Mouse (Mus musculus): Measurements from ENCODE around the gene Clcn3. TPM values are rescaled to one million over a fixed set of nuclear protein-coding genes. Genes with fewer than 3 reads are reported as not detected.
A peak's percentile ranks its signal among the peaks of the same experiment; 100 is the strongest.

Clcn3 gene
- polyA plus RNA-seq, 1 experiment from 2014 or later, result 18.2 TPM

GRCm38 (mm10) chr8:60891757-60892156, 91.3 kb downstream of the Clcn3 start:
- peaks cover 11% of the 10 kb centered on the region for H3K4me1 ChIP-seq (ENCODE audit: control insufficient read depth, insufficient read depth, low read length)
- no peaks in the 10 kb centered on the region for H3K9me3 ChIP-seq (ENCODE audit: control insufficient read depth, low read length)
- H3K4me2 ChIP-seq (ENCODE audit: low read depth, low read length), result peak overlapping the region; percentile 88
- no peaks in the 10 kb centered on the region for H3K27me3 ChIP-seq (replicated peaks; ENCODE audit: control insufficient read depth, insufficient read depth, low read length)
- H3K27ac ChIP-seq (replicated peaks; ENCODE audit: low read depth, low read length), result no peak overlapping the region
- H3K9ac ChIP-seq (ENCODE audit: low read depth, low read length), result no peak overlapping the region
- peaks cover 16% of the 10 kb centered on the region; the same call in 1 of the 2 replicates for H3K36me3 ChIP-seq (ENCODE audit: control insufficient read depth, insufficient read depth, low read length)
- no peak overlapping the region for H3K4me3 ChIP-seq (ENCODE audit: low read depth, low read length)
- DNase-seq (ENCODE audit: low spot score) (no peak), ATAC-seq (ENCODE audit: low read depth) (no peak)
- 87% methylated on average over 4 of the region's 4 CpGs for WGBS

- Histone ChIP-seq H3K4me2 (ENCODE audit: low read depth, low read length) (peak overlapping the region; percentile 88), H3K4me3 (ENCODE audit: low read depth, low read length) (peak overlapping the region; percentile 82), H3K27ac (replicated peaks; ENCODE audit: low read depth, low read length) (no peak overlapping the region), H3K9ac (ENCODE audit: low read depth, low read length) (peak overlapping the region; percentile 82), H3K9me3 (ENCODE audit: control insufficient read depth, low read length) (no peaks in the 10 kb centered on the region), H3K4me1 (ENCODE audit: control insufficient read depth, insufficient read depth, low read length) (peaks cover 11% of the 10 kb centered on the region), H3K27me3 (replicated peaks; ENCODE audit: control insufficient read depth, insufficient read depth, low read length) (no peaks in the 10 kb centered on the region), H3K36me3 (ENCODE audit: control insufficient read depth, insufficient read depth, low read length) (peaks cover 13% of the 10 kb centered on the region; the same call in 1 of the 2 replicates)
- ATAC-seq (ENCODE audit: low read depth) (no peak), DNase-seq (ENCODE audit: low spot score) (no peak)
- WGBS, result 5% methylated on average over 9 of the region's 23 CpGs
Observed at GRCm38 (mm10) chr8:60890520-60890874, 92.6 kb downstream of the Clcn3 start.

GRCm38 (mm10) chr8:60889843-60890519, 93.1 kb downstream of the Clcn3 start, which contains the start of gene Hpf1:
Gene Hpf1, plus strand, starts transcription at chr8:60890418.
- Histone ChIP-seq H3K4me3 (ENCODE audit: low read depth, low read length) (peak within 1 kb of the TSS; percentile 82), H3K4me1 (ENCODE audit: control insufficient read depth, insufficient read depth, low read length) (peaks cover 11% of the 10 kb centered on the region), H3K9me3 (ENCODE audit: control insufficient read depth, low read length) (no peaks in the 10 kb centered on the region), H3K9ac (ENCODE audit: low read depth, low read length) (peak within 1 kb of the TSS; percentile 82), H3K27ac (replicated peaks; ENCODE audit: low read depth, low read length) (no peak within 1 kb of the TSS), H3K36me3 (ENCODE audit: control insufficient read depth, insufficient read depth, low read length) (peaks cover 12% of the 10 kb centered on the region; the same call in 1 of the 2 replicates), H3K4me2 (ENCODE audit: low read depth, low read length) (peak within 1 kb of the TSS; percentile 88), H3K27me3 (replicated peaks; ENCODE audit: control insufficient read depth, insufficient read depth, low read length) (no peaks in the 10 kb centered on the region)
- ATAC-seq (ENCODE audit: low read depth), result peak; percentile 99
- peak; percentile 99 for DNase-seq (ENCODE audit: low spot score)
- WGBS, result 9% methylated on average over 33 of the region's 43 CpGs

- no peak for DNase-seq (ENCODE audit: low spot score)
- peak overlapping the region; percentile 82; the same call in 1 of the 2 replicates for H3K4me3 ChIP-seq (ENCODE audit: low read depth, low read length)
Observed at GRCm38 (mm10) chr8:60889131-60889842, 93.8 kb downstream of the Clcn3 start.

GRCm38 (mm10) chr8:60886736-60887135, 96.4 kb downstream of the Clcn3 start:
- DNase-seq (ENCODE audit: low spot score) (peak; percentile 52), ATAC-seq (ENCODE audit: low read depth) (no peak)
- no peaks in the 10 kb centered on the region for H3K9me3 ChIP-seq (ENCODE audit: control insufficient read depth, low read length)
- WGBS, result 47% methylated on average over 6 of the region's 6 CpGs
- no peaks in the 10 kb centered on the region for H3K36me3 ChIP-seq (ENCODE audit: control insufficient read depth, insufficient read depth, low read length)
- H3K27ac ChIP-seq (replicated peaks; ENCODE audit: low read depth, low read length), result no peak overlapping the region
- H3K4me2 ChIP-seq (ENCODE audit: low read depth, low read length), result no peak overlapping the region
- no peak overlapping the region for H3K9ac ChIP-seq (ENCODE audit: low read depth, low read length)
- no peak overlapping the region for H3K4me3 ChIP-seq (ENCODE audit: low read depth, low read length)
- no peaks in the 10 kb centered on the region for H3K27me3 ChIP-seq (replicated peaks; ENCODE audit: control insufficient read depth, insufficient read depth, low read length)
- peaks cover 10% of the 10 kb centered on the region for H3K4me1 ChIP-seq (ENCODE audit: control insufficient read depth, insufficient read depth, low read length)

More at GRCm38 (mm10) chr8:60889131-60889842, 93.8 kb downstream of the Clcn3 start:
- H3K27me3 ChIP-seq (replicated peaks; ENCODE audit: control insufficient read depth, insufficient read depth, low read length), result no peaks in the 10 kb centered on the region
- ATAC-seq (ENCODE audit: low read depth), result no peak
- peak overlapping the region; percentile 88; the same call in 1 of the 2 replicates for H3K4me2 ChIP-seq (ENCODE audit: low read depth, low read length)
- no peak overlapping the region for H3K9ac ChIP-seq (ENCODE audit: low read depth, low read length)
- peaks cover 5% of the 10 kb centered on the region; the same call in 1 of the 2 replicates for H3K36me3 ChIP-seq (ENCODE audit: control insufficient read depth, insufficient read depth, low read length)
- 77% methylated on average over 11 of the region's 11 CpGs for WGBS
- no peaks in the 10 kb centered on the region for H3K9me3 ChIP-seq (ENCODE audit: control insufficient read depth, low read length)
- H3K4me1 ChIP-seq (ENCODE audit: control insufficient read depth, insufficient read depth, low read length), result peaks cover 11% of the 10 kb centered on the region
- H3K27ac ChIP-seq (replicated peaks; ENCODE audit: low read depth, low read length), result no peak overlapping the region

GRCm38 (mm10) chr8:60883419-60884137, 99.5 kb downstream of the Clcn3 start:
- DNase-seq (ENCODE audit: low spot score) (no peak), ATAC-seq (ENCODE audit: low read depth) (no peak)
- no peaks in the 10 kb centered on the region for H3K27me3 ChIP-seq (replicated peaks; ENCODE audit: control insufficient read depth, insufficient read depth, low read length)
- no peak overlapping the region for H3K4me3 ChIP-seq (ENCODE audit: low read depth, low read length)
- no peak overlapping the region for H3K27ac ChIP-seq (replicated peaks; ENCODE audit: low read depth, low read length)
- no peak overlapping the region for H3K4me2 ChIP-seq (ENCODE audit: low read depth, low read length)
- WGBS, result 74% methylated on average over 4 of the region's 4 CpGs
- no peaks in the 10 kb centered on the region for H3K9me3 ChIP-seq (ENCODE audit: control insufficient read depth, low read length)
- no peaks in the 10 kb centered on the region for H3K36me3 ChIP-seq (ENCODE audit: control insufficient read depth, insufficient read depth, low read length)
- H3K4me1 ChIP-seq (ENCODE audit: control insufficient read depth, insufficient read depth, low read length), result no peaks in the 10 kb centered on the region
- no peak overlapping the region for H3K9ac ChIP-seq (ENCODE audit: low read depth, low read length)

- Histone ChIP-seq H3K9ac (ENCODE audit: low read depth, low read length) (no peak overlapping the region), H3K36me3 (ENCODE audit: control insufficient read depth, insufficient read depth, low read length) (no peaks in the 10 kb centered on the region), H3K4me1 (ENCODE audit: control insufficient read depth, insufficient read depth, low read length) (no peaks in the 10 kb centered on the region), H3K4me2 (ENCODE audit: low read depth, low read length) (no peak overlapping the region), H3K4me3 (ENCODE audit: low read depth, low read length) (no peak overlapping the region), H3K27ac (replicated peaks; ENCODE audit: low read depth, low read length) (no peak overlapping the region), H3K27me3 (replicated peaks; ENCODE audit: control insufficient read depth, insufficient read depth, low read length) (no peaks in the 10 kb centered on the region), H3K9me3 (ENCODE audit: control insufficient read depth, low read length) (no peaks in the 10 kb centered on the region)
- ATAC-seq (ENCODE audit: low read depth) (no peak), DNase-seq (ENCODE audit: low spot score) (no peak)
- WGBS, result 67% methylated on average over 2 of the region's 2 CpGs
Observed at GRCm38 (mm10) chr8:60878617-60879016, 104.5 kb downstream of the Clcn3 start.

Data from embryonic facial prominence, embryonic 14.5 days (tissue).